Mouse (Mus musculus): ENCODE data around the gene Ank3.

DNA sequence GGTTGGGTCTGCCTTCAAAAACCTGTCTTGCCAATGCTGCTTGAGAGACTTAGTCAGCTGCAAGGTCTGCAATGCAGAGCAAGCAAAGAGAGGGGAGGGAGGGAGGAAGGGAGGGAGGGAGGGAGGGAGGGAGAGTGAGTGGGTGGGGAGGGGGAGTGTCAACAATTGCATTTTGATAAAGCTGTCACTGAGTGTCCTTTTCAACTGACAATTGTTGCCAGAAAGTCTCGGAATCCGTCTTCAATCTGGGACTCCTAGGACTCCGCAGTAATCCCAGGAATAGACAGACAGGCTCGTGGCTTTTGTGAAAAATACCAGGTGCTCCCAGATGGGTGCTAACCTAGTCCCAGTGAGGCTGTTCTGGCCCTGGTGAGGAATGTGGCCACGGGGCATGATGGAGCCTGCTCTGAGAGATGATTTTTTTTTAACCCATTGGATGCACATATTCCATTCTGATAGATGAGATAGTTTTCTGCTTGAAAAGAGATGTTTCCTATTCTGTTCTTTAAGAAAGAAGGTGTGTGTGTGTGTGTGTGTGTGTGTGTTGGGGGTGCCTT is 254.6 kb downstream of the Ank3 start:
- TF ChIP-seq POLR2A (IDR thresholded peaks at IDR 0.05; ENCODE audit: extremely low read depth, insufficient read depth, low read length) (no peak), CTCF (IDR thresholded peaks at IDR 0.05; ENCODE audit: low read depth, low read length) (no peak)

Measured in liver, adult 2 months (tissue).